Mouse (Mus musculus): ENCODE data around the gene Arfgap3.
A peak's percentile ranks its signal among the peaks of the same experiment; 100 is the strongest.

- TF ChIP-seq CTCF (IDR thresholded peaks at IDR 0.05; ENCODE audit: control insufficient read depth, insufficient read depth, low read length): peak; percentile 28; the same call in 1 of the 2 replicates
- TF ChIP-seq POLR2A (IDR thresholded peaks at IDR 0.05; ENCODE audit: borderline replicate concordance, control insufficient read depth, low read depth, low read length): no peak
These were observed 94.8 kb downstream of the Arfgap3 start for GRCm38 (mm10) chr15:83255191-83255782.

Data from bone marrow, adult 2 months (tissue).